Comparison of ENCODE assay signal across 8 mouse cellular contexts in the genomic region with DNA sequence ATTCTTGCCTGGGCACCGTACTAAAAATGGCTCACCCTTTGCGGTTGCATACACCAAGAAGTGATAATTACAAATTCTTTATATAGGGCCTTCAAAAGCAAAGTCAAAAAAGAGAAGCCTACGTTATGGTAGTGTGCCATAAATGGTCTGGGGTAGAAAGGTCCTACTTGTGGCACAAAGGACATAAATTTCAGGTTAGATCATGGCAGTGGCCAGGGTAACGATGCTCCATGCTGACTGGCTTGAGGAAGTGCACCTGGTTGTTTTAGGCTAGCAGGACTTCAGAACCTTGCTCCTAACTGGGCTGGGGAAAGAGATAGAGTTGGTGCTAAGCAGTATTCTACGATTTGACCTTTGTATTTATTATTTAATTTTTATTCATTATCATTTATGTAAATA. TPM values are rescaled to one million over a fixed set of nuclear protein-coding genes. Genes with fewer than 3 reads are reported as not detected.
A peak's percentile ranks its signal among the peaks of the same experiment; 100 is the strongest.
DNase-seq lines count a peak whose midpoint lies in the region; ATAC-seq and TF ChIP-seq lines count a peak whose summit lies in the region.

No protein-coding gene starts in this region.

- H3K9me3 ChIP-seq in heart, embryonic 13.5 days = no peaks in the 10 kb centered on the region
- no peaks in the 10 kb centered on the region for H3K9me3 ChIP-seq in hindbrain, embryonic 11.5 days (ENCODE audit: control insufficient read depth, low read length)
- no peaks in the 10 kb centered on the region for H3K9me3 ChIP-seq in megakaryocyte, embryonic 14.5 days

- H3K27ac ChIP-seq in heart, embryonic 13.5 days (replicated peaks) = peak overlapping the region; percentile 93
- H3K27ac ChIP-seq in bone marrow, adult 2 months (ENCODE audit: control insufficient read depth, insufficient read depth, low read depth, low read length, poor library complexity) = no peak overlapping the region
- no peak overlapping the region for H3K27ac ChIP-seq in hindbrain, embryonic 11.5 days (ENCODE audit: low read depth, low read length)

- TF ChIP-seq POLR2A in bone marrow, adult 2 months (IDR thresholded peaks at IDR 0.05; ENCODE audit: borderline replicate concordance, control insufficient read depth, low read depth, low read length) = no peak

- ATAC-seq in heart, embryonic 13.5 days (ENCODE audit: extremely low read depth, insufficient number of reproducible peaks, low FRiP score, low TSS enrichment) = no peak
- peak; percentile 57; the same call in 1 of the 2 replicates for ATAC-seq in hindbrain, embryonic 11.5 days (ENCODE audit: low FRiP score)

- H3K4me2 ChIP-seq in heart, embryonic 13.5 days = peak overlapping the region; percentile 86
- peak overlapping the region; percentile 51 for H3K4me2 ChIP-seq in hindbrain, embryonic 11.5 days (replicated peaks; ENCODE audit: low read depth, low read length)

- 27% methylated on average over 5 of the region's 5 CpGs for WGBS in heart, embryonic 13.5 days
- 11% methylated on average over 5 of the region's 5 CpGs for WGBS in bone marrow, adult 2 months
- 39% methylated on average over 5 of the region's 5 CpGs for WGBS in hindbrain, embryonic 11.5 days

- H3K9ac ChIP-seq in heart, embryonic 13.5 days = peak overlapping the region; percentile 93
- peak overlapping the region; percentile 83; the same call in 1 of the 2 replicates for H3K9ac ChIP-seq in hindbrain, embryonic 11.5 days (ENCODE audit: low read depth, low read length)

- peaks cover 18% of the 10 kb centered on the region for H3K4me1 ChIP-seq in heart, embryonic 13.5 days
- H3K4me1 ChIP-seq in bone marrow, adult 2 months (ENCODE audit: control insufficient read depth, insufficient read depth, low read length) = no peaks in the 10 kb centered on the region; the same call in 1 of the 2 replicates
- H3K4me1 ChIP-seq in hindbrain, embryonic 11.5 days (replicated peaks; ENCODE audit: control insufficient read depth, insufficient read depth, low read length) = no peaks in the 10 kb centered on the region
- H3K4me1 ChIP-seq in megakaryocyte, embryonic 14.5 days = peaks cover 41% of the 10 kb centered on the region

- DNase-seq in heart, postnatal 4 days = no peak
- no peak for DNase-seq in hindbrain, embryonic 11.5 days (ENCODE audit: low spot score)
- DNase-seq in right cerebral cortex, postnatal 14 days = no peak
- DNase-seq in retina, postnatal 1 day = no peak
- no peak for DNase-seq in left cerebral cortex, postnatal 36 days (ENCODE audit: low spot score in 2 of 2)

- no peak for TF ChIP-seq CTCF in bone marrow, adult 2 months (IDR thresholded peaks at IDR 0.05; ENCODE audit: control insufficient read depth, insufficient read depth, low read length)

- peaks cover 57% of the 10 kb centered on the region for H3K36me3 ChIP-seq in heart, embryonic 13.5 days
- 0 out of 2 replicates have a peak, but pooled peaks cover 4% of the 10 kb centered on the region for H3K36me3 ChIP-seq in hindbrain, embryonic 11.5 days (ENCODE audit: control insufficient read depth, insufficient read depth, low read length)
- peaks cover 69% of the 10 kb centered on the region for H3K36me3 ChIP-seq in megakaryocyte, embryonic 14.5 days (replicated peaks; ENCODE audit: low read length)

- peak overlapping the region; percentile 91 for H3K4me3 ChIP-seq in heart, embryonic 13.5 days
- H3K4me3 ChIP-seq in bone marrow, adult 2 months (replicated peaks; ENCODE audit: control insufficient read depth, low read depth, low read length) = peak overlapping the region; percentile 98
- H3K4me3 ChIP-seq in hindbrain, embryonic 11.5 days (ENCODE audit: low read depth, low read length) = peak overlapping the region; percentile 75
- H3K4me3 ChIP-seq in megakaryocyte, embryonic 14.5 days (replicated peaks) = peak overlapping the region; percentile 98

- intact Hi-C loops in left cerebral cortex, postnatal 36 days (cut with DNase I) = loop anchor here (5.0 kb wide), 3 partner anchors 45 to 450 kb away; a partner anchor contains a TSS

- H3K27me3 ChIP-seq in heart, embryonic 13.5 days (replicated peaks) = no peaks in the 10 kb centered on the region
- no peaks in the 10 kb centered on the region for H3K27me3 ChIP-seq in hindbrain, embryonic 11.5 days (ENCODE audit: control insufficient read depth, insufficient read depth, low read length)
- H3K27me3 ChIP-seq in megakaryocyte, embryonic 14.5 days (replicated peaks) = no peaks in the 10 kb centered on the region

RNA-seq across cellular contexts. Expression of a gene that starts 0.4 kb away (rescaled TPM):
- polyA plus RNA-seq in heart, embryonic 13.5 days (2015; fragmentation: Nextera tagmentation; extraction: Ambion mirVana) = 44.4 and 51.6 TPM in 2 replicates
- 10 to 100 TPM; 27.7 to 29.0 TPM for total RNA-seq in heart, postnatal 4 days (2021)
- polyA plus RNA-seq in bone marrow, adult 2 months (2011; ENCODE audit: insufficient read depth, insufficient read length, low replicate concordance, missing spikeins) = 9.5 and 35.4 TPM in 2 replicates
- 46.6 and 49.0 TPM in 2 replicates for polyA plus RNA-seq in hindbrain, embryonic 11.5 days (2014; fragmentation: Nextera tagmentation; extraction: Ambion mirVana)
- 5.7 TPM in 1 of 2 replicates, not detected in the other for polyA plus RNA-seq in megakaryocyte, embryonic 14.5 days (2012; ENCODE audit: insufficient read depth, low replicate concordance)
- total RNA-seq in left cerebral cortex, postnatal 36 days (2021) = 10 to 100 TPM; 13.6 to 14.8 TPM

RNA-seq across cellular contexts. Expression of a gene that starts 46.0 kb away (rescaled TPM):
- polyA plus RNA-seq in heart, embryonic 13.5 days (2015; fragmentation: Nextera tagmentation; extraction: Ambion mirVana) = 35.6 and 36.7 TPM in 2 replicates
- total RNA-seq in heart, postnatal 4 days (2021) = 10 to 100 TPM; 59.8 to 62.8 TPM
- 6.7 and 13.2 TPM in 2 replicates for polyA plus RNA-seq in bone marrow, adult 2 months (2011; ENCODE audit: insufficient read depth, insufficient read length, low replicate concordance, missing spikeins)
- polyA plus RNA-seq in hindbrain, embryonic 11.5 days (2014; fragmentation: Nextera tagmentation; extraction: Ambion mirVana) = 62.3 and 74.3 TPM in 2 replicates
- 6.6 and 17.6 TPM in 2 replicates for polyA plus RNA-seq in megakaryocyte, embryonic 14.5 days (2012; ENCODE audit: insufficient read depth, low replicate concordance)
- total RNA-seq in left cerebral cortex, postnatal 36 days (2021) = 10 to 100 TPM; 97.4 to 99.5 TPM
